Mouse (Mus musculus): ENCODE data around the gene Dusp22. TPM values are rescaled to one million over a fixed set of nuclear protein-coding genes. Genes with fewer than 3 reads are reported as not detected.

Dusp22 gene
- polyA plus RNA-seq, 1 experiment = 8.9 TPM

DNA sequence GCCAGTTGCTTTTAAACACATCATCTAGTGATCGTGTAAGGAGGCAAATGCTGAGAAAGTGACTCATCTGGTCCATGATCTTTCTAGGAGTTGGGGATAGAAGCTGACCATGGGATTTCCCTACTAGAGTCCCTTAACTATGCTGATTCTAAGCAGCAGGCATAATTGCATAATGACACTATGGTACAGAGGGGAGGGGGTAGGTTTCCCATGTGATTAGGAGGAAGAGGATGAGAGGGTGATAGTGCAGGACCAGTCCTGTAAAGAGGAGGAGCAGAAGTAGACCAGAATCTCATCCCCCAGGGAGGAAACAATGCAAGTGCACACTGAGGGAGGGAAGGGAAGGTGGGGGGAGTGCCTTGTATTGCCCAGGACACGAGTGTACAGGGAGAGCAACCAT is 2.0 kb upstream of the Dusp22 start:
- 49% methylated on average over 2 of the region's 2 CpGs for WGBS
- Histone ChIP-seq H3K27ac (ENCODE audit: control insufficient read depth, insufficient read depth, low read depth, low read length, poor library complexity) (no peak overlapping the region), H3K4me3 (replicated peaks; ENCODE audit: control insufficient read depth, low read depth, low read length) (no peak overlapping the region), H3K4me1 (ENCODE audit: control insufficient read depth, insufficient read depth, low read length) (peaks cover 3% of the 10 kb centered on the region; the same call in 1 of the 2 replicates)
- TF ChIP-seq CTCF (IDR thresholded peaks at IDR 0.05; ENCODE audit: control insufficient read depth, insufficient read depth, low read length) (no peak), POLR2A (IDR thresholded peaks at IDR 0.05; ENCODE audit: borderline replicate concordance, control insufficient read depth, low read depth, low read length) (no peak)

DNA sequence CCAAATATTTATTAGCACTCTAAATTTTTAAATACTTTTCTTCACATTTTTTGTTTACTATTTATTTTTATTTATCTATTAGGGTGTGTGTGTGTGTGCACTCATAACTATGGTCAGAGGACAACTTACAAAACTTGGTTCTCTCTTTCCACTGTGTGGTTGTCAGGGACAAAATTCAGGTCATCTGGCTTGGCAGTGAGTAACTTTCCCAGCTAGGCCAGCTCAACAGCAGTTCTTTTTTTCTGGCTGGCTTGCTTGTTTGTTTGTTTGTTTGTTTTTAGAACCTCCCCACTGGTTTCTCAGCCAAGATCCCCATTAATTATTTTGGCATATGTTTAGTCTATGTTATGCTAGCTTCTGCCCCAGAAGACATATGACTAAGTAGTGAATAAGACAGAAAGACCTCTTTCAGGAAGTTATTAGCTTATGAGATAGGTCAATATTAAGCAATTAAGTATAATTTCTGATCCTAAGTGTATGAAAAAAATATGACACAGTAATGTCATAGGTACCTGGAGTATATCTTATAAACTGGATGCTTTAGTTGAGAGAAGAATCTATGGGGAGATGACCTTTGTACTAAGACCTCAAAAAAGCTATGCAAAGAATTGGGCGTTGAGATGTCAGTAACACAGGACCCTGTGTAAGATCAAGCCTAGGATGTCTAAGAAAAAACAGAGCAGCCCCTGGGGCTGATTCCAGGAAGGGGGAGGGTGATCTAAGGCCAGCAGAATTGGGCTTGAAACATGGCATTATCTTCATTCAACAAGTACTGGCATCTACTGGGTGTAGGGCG is 1.4 kb upstream of the Dusp22 start:
- Histone ChIP-seq H3K4me1 (ENCODE audit: control insufficient read depth, insufficient read depth, low read length) (peaks cover 3% of the 10 kb centered on the region; the same call in 1 of the 2 replicates), H3K4me3 (replicated peaks; ENCODE audit: control insufficient read depth, low read depth, low read length) (no peak overlapping the region), H3K27ac (ENCODE audit: control insufficient read depth, insufficient read depth, low read depth, low read length, poor library complexity) (no peak overlapping the region)
- WGBS = 80% methylated on average over 2 of the region's 2 CpGs
- no peak for TF ChIP-seq POLR2A (IDR thresholded peaks at IDR 0.05; ENCODE audit: borderline replicate concordance, control insufficient read depth, low read depth, low read length)
- TF ChIP-seq CTCF (IDR thresholded peaks at IDR 0.05; ENCODE audit: control insufficient read depth, insufficient read depth, low read length) = no peak

DNA sequence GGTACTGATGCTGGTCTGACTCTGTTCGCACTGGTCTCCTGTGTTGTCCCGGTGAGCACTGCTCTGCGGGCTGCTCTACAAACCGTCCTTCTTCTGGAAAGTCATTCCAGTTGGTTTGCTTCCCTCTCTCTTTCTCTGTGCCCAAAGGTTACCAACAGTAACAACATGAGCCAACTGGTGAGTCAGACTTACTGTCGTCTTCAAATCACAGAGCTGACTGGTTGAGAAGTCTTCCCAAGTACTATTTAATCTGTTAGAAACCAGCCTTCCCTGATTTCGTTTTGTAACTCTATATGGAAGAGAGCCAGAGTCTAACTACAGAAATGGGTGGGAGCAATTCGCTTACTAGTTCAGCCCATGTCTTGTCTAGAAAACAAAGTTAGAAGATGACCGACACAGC is 5.5 kb downstream of the Dusp22 start:
- WGBS = 87% methylated on average over 8 of the region's 8 CpGs
- no peak overlapping the region for H3K27ac ChIP-seq (ENCODE audit: control insufficient read depth, insufficient read depth, low read depth, low read length, poor library complexity)
- H3K4me1 ChIP-seq (ENCODE audit: control insufficient read depth, insufficient read depth, low read length) = no peaks in the 10 kb centered on the region; the same call in 1 of the 2 replicates
- TF ChIP-seq POLR2A (IDR thresholded peaks at IDR 0.05; ENCODE audit: borderline replicate concordance, control insufficient read depth, low read depth, low read length) = no peak
- no peak for TF ChIP-seq CTCF (IDR thresholded peaks at IDR 0.05; ENCODE audit: control insufficient read depth, insufficient read depth, low read length)
- no peak overlapping the region for H3K4me3 ChIP-seq (replicated peaks; ENCODE audit: control insufficient read depth, low read depth, low read length)

DNA sequence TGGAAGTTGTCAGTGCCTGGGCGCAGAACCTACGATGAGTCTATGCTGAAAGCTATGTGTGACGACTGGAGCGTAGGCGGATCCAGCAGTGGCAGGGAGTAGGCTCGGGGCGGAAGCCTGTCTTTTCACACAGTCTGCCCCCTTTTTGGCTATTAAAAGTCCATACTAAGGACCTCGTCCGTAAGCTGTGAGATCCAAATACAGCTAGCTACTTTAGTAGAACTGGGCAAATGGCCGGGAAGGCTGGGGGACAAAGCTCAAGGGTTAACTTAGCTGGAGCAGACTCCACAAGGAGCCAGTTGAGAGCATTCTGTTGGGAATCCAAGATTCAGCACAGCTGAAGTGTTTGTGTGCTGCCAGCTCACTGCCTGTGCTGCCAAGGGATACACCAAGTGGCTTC is 6.7 kb downstream of the Dusp22 start:
- Histone ChIP-seq H3K4me1 (ENCODE audit: control insufficient read depth, insufficient read depth, low read length) (no peaks in the 10 kb centered on the region; the same call in 1 of the 2 replicates), H3K27ac (ENCODE audit: control insufficient read depth, insufficient read depth, low read depth, low read length, poor library complexity) (no peak overlapping the region), H3K4me3 (replicated peaks; ENCODE audit: control insufficient read depth, low read depth, low read length) (no peak overlapping the region)
- WGBS = 83% methylated on average over 10 of the region's 10 CpGs
- TF ChIP-seq CTCF (IDR thresholded peaks at IDR 0.05; ENCODE audit: control insufficient read depth, insufficient read depth, low read length) (no peak), POLR2A (IDR thresholded peaks at IDR 0.05; ENCODE audit: borderline replicate concordance, control insufficient read depth, low read depth, low read length) (no peak)

DNA sequence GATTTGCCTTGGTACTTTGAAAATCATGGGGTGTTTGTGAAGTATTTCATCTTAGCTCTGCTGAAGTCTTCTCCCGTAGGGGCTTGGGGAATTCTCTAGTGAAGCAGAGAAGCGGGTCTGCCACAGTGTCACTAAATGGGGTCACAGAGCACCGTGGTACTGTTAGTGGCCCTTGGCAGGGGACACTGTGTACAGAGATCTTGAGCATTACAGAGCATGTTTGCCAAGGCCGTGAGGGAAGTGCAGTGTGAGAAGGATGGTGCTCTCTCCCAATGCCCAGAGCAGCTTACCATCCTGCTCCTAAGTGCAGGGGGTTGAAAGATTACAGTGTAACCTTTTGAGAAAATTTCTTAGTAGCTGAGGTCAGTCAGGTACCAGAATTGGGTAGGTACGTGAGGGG is 8.5 kb downstream of the Dusp22 start:
- 81% methylated on average over 5 of the region's 5 CpGs for WGBS
- no peak for TF ChIP-seq CTCF (IDR thresholded peaks at IDR 0.05; ENCODE audit: control insufficient read depth, insufficient read depth, low read length)
- no peak for TF ChIP-seq POLR2A (IDR thresholded peaks at IDR 0.05; ENCODE audit: borderline replicate concordance, control insufficient read depth, low read depth, low read length)
- Histone ChIP-seq H3K4me1 (ENCODE audit: control insufficient read depth, insufficient read depth, low read length) (no peaks in the 10 kb centered on the region; the same call in 1 of the 2 replicates), H3K4me3 (replicated peaks; ENCODE audit: control insufficient read depth, low read depth, low read length) (no peak overlapping the region), H3K27ac (ENCODE audit: control insufficient read depth, insufficient read depth, low read depth, low read length, poor library complexity) (no peak overlapping the region)

DNA sequence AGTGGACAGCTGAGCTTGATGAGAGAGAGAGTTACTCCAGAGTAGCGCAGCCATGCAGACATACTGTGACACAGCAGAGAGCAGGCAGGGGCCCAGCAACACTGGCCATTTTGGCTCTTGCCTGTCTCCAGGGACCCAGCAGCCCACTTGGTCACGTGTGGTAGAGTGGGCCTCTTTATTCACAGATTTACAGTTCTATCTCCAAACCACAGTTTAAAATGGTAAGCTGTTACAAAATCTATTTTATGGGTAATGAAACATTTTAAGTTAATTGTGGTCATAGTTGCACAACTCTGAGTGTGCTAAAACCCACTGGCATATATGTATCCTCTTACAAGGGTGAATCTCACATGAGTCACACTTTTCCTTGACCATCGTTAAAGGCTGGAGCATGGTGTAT is 9.5 kb downstream of the Dusp22 start:
- Histone ChIP-seq H3K4me1 (ENCODE audit: control insufficient read depth, insufficient read depth, low read length) (no peaks in the 10 kb centered on the region; the same call in 1 of the 2 replicates), H3K27ac (ENCODE audit: control insufficient read depth, insufficient read depth, low read depth, low read length, poor library complexity) (no peak overlapping the region), H3K4me3 (replicated peaks; ENCODE audit: control insufficient read depth, low read depth, low read length) (no peak overlapping the region)
- TF ChIP-seq POLR2A (IDR thresholded peaks at IDR 0.05; ENCODE audit: borderline replicate concordance, control insufficient read depth, low read depth, low read length) (no peak), CTCF (IDR thresholded peaks at IDR 0.05; ENCODE audit: control insufficient read depth, insufficient read depth, low read length) (no peak)
- 50% methylated on average over 3 of the region's 3 CpGs for WGBS

DNA sequence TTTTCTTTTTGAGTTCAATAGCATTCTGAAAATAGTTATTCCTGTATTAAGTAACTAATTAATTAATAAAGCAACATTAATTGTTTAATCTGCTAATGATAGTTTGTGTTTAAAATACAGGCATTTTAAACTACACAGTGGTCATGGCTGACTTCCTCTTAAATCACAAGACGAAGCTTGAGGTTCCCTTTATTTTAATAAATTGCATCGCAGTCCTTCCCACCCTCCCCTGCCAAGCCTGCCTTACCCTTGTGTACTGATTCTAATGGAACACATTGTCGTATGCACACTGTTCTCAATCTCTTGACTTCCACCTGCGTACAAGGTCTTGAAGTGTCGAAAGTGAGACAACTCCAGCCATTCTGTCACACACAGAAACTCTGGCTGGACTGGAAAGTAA is 14.1 kb downstream of the Dusp22 start:
- H3K27ac ChIP-seq (ENCODE audit: control insufficient read depth, insufficient read depth, low read depth, low read length, poor library complexity) = no peak overlapping the region
- whole genome bisulfite sequencing = 45% methylated on average over 5 of the region's 5 CpGs
- no peak for TF ChIP-seq POLR2A (IDR thresholded peaks at IDR 0.05; ENCODE audit: borderline replicate concordance, control insufficient read depth, low read depth, low read length)
- no peak overlapping the region for H3K4me3 ChIP-seq (replicated peaks; ENCODE audit: control insufficient read depth, low read depth, low read length)
- no peaks in the 10 kb centered on the region; the same call in 1 of the 2 replicates for H3K4me1 ChIP-seq (ENCODE audit: control insufficient read depth, insufficient read depth, low read length)

DNA sequence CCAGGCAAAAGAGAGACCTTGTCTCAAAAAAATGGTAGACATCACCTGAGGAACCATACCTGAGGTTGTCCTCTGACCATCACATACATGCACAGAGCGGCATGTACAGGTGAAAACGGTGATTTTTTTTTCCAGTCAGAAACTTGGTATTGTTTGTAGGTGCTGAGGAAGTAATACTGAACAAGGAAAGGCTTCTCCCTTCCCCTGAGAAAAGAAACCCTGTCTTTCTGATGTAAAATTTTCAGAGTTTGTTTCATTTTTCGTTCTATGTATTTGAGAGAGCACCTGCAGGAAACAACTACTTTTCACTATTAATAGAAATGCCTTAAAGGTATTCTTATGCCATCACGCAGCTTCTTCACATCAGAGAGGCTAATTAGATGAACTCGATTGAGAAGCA is 19.0 kb downstream of the Dusp22 start:
- no peak overlapping the region for H3K4me3 ChIP-seq (replicated peaks; ENCODE audit: control insufficient read depth, low read depth, low read length)
- TF ChIP-seq POLR2A (IDR thresholded peaks at IDR 0.05; ENCODE audit: borderline replicate concordance, control insufficient read depth, low read depth, low read length) = no peak
- no peak for TF ChIP-seq CTCF (IDR thresholded peaks at IDR 0.05; ENCODE audit: control insufficient read depth, insufficient read depth, low read length)
- no peak overlapping the region for H3K27ac ChIP-seq (ENCODE audit: control insufficient read depth, insufficient read depth, low read depth, low read length, poor library complexity)
- WGBS = 71% methylated on average over 5 of the region's 5 CpGs
- no peaks in the 10 kb centered on the region; the same call in 1 of the 2 replicates for H3K4me1 ChIP-seq (ENCODE audit: control insufficient read depth, insufficient read depth, low read length)

All from bone marrow, adult 2 months (tissue).